Mouse (Mus musculus) heart, adult 2 months (tissue): ENCODE measurements around the gene Pecam1.

Experiments
- CTCF ChIP-seq: fragments of 200-600 bp; IDR thresholded peaks from 2 replicates; pipeline ENCODE4 v1.8.1; 2022; ENCODE audit warnings: antibody characterized with exemption, mild to moderate bottlenecking, moderate library complexity
- POLR2A ChIP-seq: fragments of 200-500 bp; IDR thresholded peaks from 2 replicates; pipeline ENCODE4 v1.6.1; 2011; ENCODE audit warnings: mild to moderate bottlenecking, low read depth, low read length, control low read depth; ENCODE audit not compliant: insufficient read depth

GRCm38 (mm10) chr11:106703931-106704330 is 46.5 kb downstream of the Pecam1 start:
- TF ChIP-seq POLR2A (no peak), CTCF (no peak)
